Mouse (Mus musculus) heart, embryonic 11.5 days (tissue): ENCODE data around the gene Fndc3b. TPM values are rescaled to one million over a fixed set of nuclear protein-coding genes. Genes with fewer than 3 reads are reported as not detected.

Experiments
- ATAC-seq: fragments of 200-750 bp; cut with Nextera tagmentation; replicated peaks from 2 replicates; pipeline ENCODE4 v1.8.0; 2017; ENCODE audit warnings: moderate library complexity; ENCODE audit not compliant: insufficient number of reproducible peaks, low FRiP score, low TSS enrichment
- H3K27ac ChIP-seq: fragments of 300-500 bp; sonication (generic); 2 replicates; pipeline ENCODE4 v1.5.1; 2014; ENCODE audit warnings: mild to moderate bottlenecking, low read depth, low read length
- H3K27me3 ChIP-seq: fragments of 300-500 bp; sonication (generic); 2 replicates; pipeline ENCODE4 v1.6.1; 2014; ENCODE audit warnings: mild to moderate bottlenecking, low read length, mixed read lengths; ENCODE audit not compliant: control insufficient read depth, insufficient read depth
- H3K36me3 ChIP-seq: fragments of 300-500 bp; sonication (generic); 2 replicates; pipeline ENCODE4 v1.6.1; 2014; ENCODE audit warnings: mild to moderate bottlenecking, low read length, moderate library complexity, mixed read lengths; ENCODE audit not compliant: control insufficient read depth, insufficient read depth
- H3K4me1 ChIP-seq: fragments of 300-500 bp; sonication (generic); 2 replicates; pipeline ENCODE4 v1.6.1; 2014; ENCODE audit warnings: low read length; ENCODE audit not compliant: control insufficient read depth, insufficient read depth
- H3K4me2 ChIP-seq: fragments of 300-500 bp; sonication (generic); 2 replicates; pipeline ENCODE4 v1.6.1; 2014; ENCODE audit warnings: mild to moderate bottlenecking, moderate library complexity
- H3K4me3 ChIP-seq: fragments of 300-500 bp; sonication (generic); 2 replicates; pipeline ENCODE4 v1.5.1; 2014; ENCODE audit warnings: low read depth, low read length
- H3K9ac ChIP-seq: fragments of 300-500 bp; sonication (generic); 2 replicates; pipeline ENCODE4 v1.6.1; 2014; ENCODE audit warnings: mild to moderate bottlenecking, low read depth, low read length, moderate library complexity
- H3K9me3 ChIP-seq: fragments of 300-500 bp; sonication (generic); replicated peaks from 2 replicates; pipeline ENCODE4 v1.6.1; 2016; ENCODE audit warnings: low read length; ENCODE audit not compliant: control insufficient read depth
- WGBS: fragments of 180-500 bp; shearing (Covaris S2); extraction: QIAGEN DNeasy Blood & Tissue Kit; methylation state at CpG from one replicate; pipeline ENCODE4 v1.1.7; 2014; ENCODE audit not compliant: insufficient replicate concordance; 5-methylcytosine and 5-hydroxymethylcytosine counted together
- polyA plus RNA-seq: library from polyadenylated mRNA; unstranded; fragments of >200 nt; fragmentation: Nextera tagmentation; extraction: Ambion mirVana; gene quantifications from 2 replicates; pipeline ENCODE4 v1.2.1, GENCODE M21; 2014

Fndc3b gene
- polyA plus RNA-seq, 1 experiment from 2014 or later = 28.6 TPM

DNA sequence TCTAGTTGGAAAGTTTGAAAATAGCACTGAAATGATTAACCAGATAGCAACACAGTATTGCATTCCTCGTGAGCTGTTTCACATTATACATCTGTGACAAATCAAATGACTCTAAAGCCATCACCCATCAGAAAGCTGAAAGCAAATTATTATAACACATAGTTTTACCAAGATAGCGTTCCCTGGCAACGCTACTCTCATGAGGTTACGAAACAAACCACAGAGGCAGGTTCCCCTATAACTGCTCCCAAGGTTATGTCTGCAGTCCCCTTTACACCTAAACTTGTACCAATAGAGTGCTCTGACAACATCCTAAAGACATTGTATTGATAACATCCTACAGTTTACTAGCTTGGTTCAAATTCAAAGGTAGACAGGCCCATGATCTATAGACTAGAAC lies 145.8 kb downstream of the Fndc3b start:
- Histone ChIP-seq H3K9ac (no peak overlapping the region), H3K9me3 (no peaks in the 10 kb centered on the region), H3K27me3 (no peaks in the 10 kb centered on the region), H3K4me3 (no peak overlapping the region), H3K4me1 (peaks cover 2% of the 10 kb centered on the region; the same call in 1 of the 2 replicates), H3K4me2 (no peak overlapping the region), H3K36me3 (no peaks in the 10 kb centered on the region), H3K27ac (no peak overlapping the region)
- ATAC-seq = no peak
- WGBS = 90% methylated on average over 4 of the region's 4 CpGs

GRCm38 (mm10) chr3:27563047-27563624 lies 148.0 kb downstream of the Fndc3b start:
- H3K36me3 ChIP-seq = no peaks in the 10 kb centered on the region
- H3K9me3 ChIP-seq = no peaks in the 10 kb centered on the region
- ATAC-seq = no peak
- no peak overlapping the region for H3K4me3 ChIP-seq
- H3K27me3 ChIP-seq = no peaks in the 10 kb centered on the region
- H3K9ac ChIP-seq = no peak overlapping the region
- 88% methylated on average over 5 of the region's 5 CpGs for WGBS
- H3K4me2 ChIP-seq = no peak overlapping the region
- H3K27ac ChIP-seq = no peak overlapping the region
- H3K4me1 ChIP-seq = peaks cover under 1% of the 10 kb centered on the region; the same call in 1 of the 2 replicates

DNA sequence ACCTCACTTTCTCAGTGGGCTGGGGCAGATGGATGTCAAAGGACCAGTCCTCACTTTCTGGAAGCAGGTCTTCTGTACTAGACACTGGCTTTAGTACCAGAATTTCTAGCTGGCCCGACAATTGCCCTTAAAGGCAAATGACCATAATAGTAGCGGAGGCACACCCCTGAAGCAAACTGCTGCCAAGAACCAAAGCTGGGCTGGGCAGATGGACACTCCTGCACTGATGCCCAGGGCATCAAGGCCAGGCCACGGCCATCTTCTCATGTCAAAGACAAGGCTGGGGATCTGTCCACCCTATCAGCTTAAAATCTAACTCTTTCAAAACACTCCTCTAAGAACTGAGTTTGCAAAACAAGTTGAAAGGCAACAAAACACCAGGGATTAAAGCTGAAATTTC lies 148.6 kb downstream of the Fndc3b start:
- no peak for ATAC-seq
- Histone ChIP-seq H3K27ac (no peak overlapping the region), H3K36me3 (no peaks in the 10 kb centered on the region), H3K9me3 (no peaks in the 10 kb centered on the region), H3K4me3 (no peak overlapping the region), H3K4me2 (no peak overlapping the region), H3K9ac (no peak overlapping the region), H3K27me3 (no peaks in the 10 kb centered on the region), H3K4me1 (no peaks in the 10 kb centered on the region)
- WGBS = 88% methylated on average over 3 of the region's 3 CpGs

- H3K9ac ChIP-seq = no peak overlapping the region
Measured at GRCm38 (mm10) chr3:27561921-27562320, 149.2 kb downstream of the Fndc3b start.

GRCm38 (mm10) chr3:27559316-27559715 lies 151.8 kb downstream of the Fndc3b start:
- peaks cover 6% of the 10 kb centered on the region for H3K36me3 ChIP-seq
- no peaks in the 10 kb centered on the region for H3K4me1 ChIP-seq
- no peaks in the 10 kb centered on the region for H3K9me3 ChIP-seq
- WGBS = 81% methylated on average over 4 of the region's 4 CpGs
- ATAC-seq = no peak
- no peak overlapping the region for H3K4me2 ChIP-seq
- no peak overlapping the region for H3K9ac ChIP-seq
- H3K27me3 ChIP-seq = no peaks in the 10 kb centered on the region
- H3K4me3 ChIP-seq = no peak overlapping the region
- H3K27ac ChIP-seq = no peak overlapping the region

More at GRCm38 (mm10) chr3:27561921-27562320, 149.2 kb downstream of the Fndc3b start:
- Histone ChIP-seq H3K9me3 (no peaks in the 10 kb centered on the region), H3K4me3 (no peak overlapping the region), H3K4me1 (no peaks in the 10 kb centered on the region), H3K27me3 (no peaks in the 10 kb centered on the region), H3K27ac (no peak overlapping the region), H3K4me2 (no peak overlapping the region), H3K36me3 (no peaks in the 10 kb centered on the region)
- WGBS = 96% methylated on average over 2 of the region's 2 CpGs
- ATAC-seq = no peak

GRCm38 (mm10) chr3:27557100-27558004 lies 153.8 kb downstream of the Fndc3b start:
- no peak overlapping the region for H3K4me2 ChIP-seq
- no peaks in the 10 kb centered on the region for H3K4me1 ChIP-seq
- H3K9me3 ChIP-seq = no peaks in the 10 kb centered on the region
- H3K27me3 ChIP-seq = no peaks in the 10 kb centered on the region
- WGBS = 78% methylated on average over 4 of the region's 4 CpGs
- ATAC-seq = no peak
- H3K27ac ChIP-seq = no peak overlapping the region
- H3K9ac ChIP-seq = no peak overlapping the region
- H3K4me3 ChIP-seq = no peak overlapping the region
- H3K36me3 ChIP-seq = peaks cover 6% of the 10 kb centered on the region

- no peaks in the 10 kb centered on the region for H3K27me3 ChIP-seq
- WGBS = 80% methylated on average over 3 of the region's 3 CpGs
- no peak overlapping the region for H3K4me2 ChIP-seq
- H3K36me3 ChIP-seq = peaks cover 6% of the 10 kb centered on the region
- no peak for ATAC-seq
- no peak overlapping the region for H3K27ac ChIP-seq
- H3K4me3 ChIP-seq = no peak overlapping the region
- H3K9ac ChIP-seq = no peak overlapping the region
- H3K4me1 ChIP-seq = no peaks in the 10 kb centered on the region
- H3K9me3 ChIP-seq = no peaks in the 10 kb centered on the region
Measured at GRCm38 (mm10) chr3:27555401-27555940, 155.6 kb downstream of the Fndc3b start.

DNA sequence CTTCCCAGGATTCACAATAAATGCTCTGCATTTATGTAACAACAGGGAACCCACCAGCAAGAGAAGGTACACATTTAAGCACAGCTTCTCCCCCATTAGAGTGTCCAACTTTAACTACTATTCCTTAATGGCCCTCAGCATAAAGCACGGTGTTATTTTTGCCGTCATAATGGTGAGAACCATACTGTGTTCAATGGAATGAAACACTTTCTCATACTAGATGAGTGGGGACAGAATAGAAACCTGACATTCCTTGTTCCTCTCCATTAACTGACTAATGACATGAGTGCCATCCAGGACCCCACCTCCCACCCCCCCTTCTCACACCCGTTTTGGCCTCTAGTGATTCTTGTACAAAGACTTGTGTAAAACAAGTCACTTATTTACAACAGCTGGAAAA lies 156.8 kb downstream of the Fndc3b start:
- no peak overlapping the region for H3K27ac ChIP-seq
- H3K36me3 ChIP-seq = peaks cover 9% of the 10 kb centered on the region
- H3K27me3 ChIP-seq = no peaks in the 10 kb centered on the region
- no peaks in the 10 kb centered on the region for H3K4me1 ChIP-seq
- H3K4me3 ChIP-seq = no peak overlapping the region
- WGBS = 90% methylated on average over 3 of the region's 3 CpGs
- H3K9ac ChIP-seq = no peak overlapping the region
- ATAC-seq = no peak
- H3K9me3 ChIP-seq = no peaks in the 10 kb centered on the region
- H3K4me2 ChIP-seq = no peak overlapping the region
